Mouse (Mus musculus) liver, embryonic 14.5 days (tissue): ENCODE data around the gene Zkscan2.

Experiments used
- CTCF ChIP-seq: IDR thresholded peaks from 2 replicates; pipeline ENCODE4 v1.5.1; 2016; ENCODE audit warnings: antibody characterized with exemption, low read depth, control low read depth
- EP300 ChIP-seq: IDR thresholded peaks from 2 replicates; pipeline ENCODE4 v1.6.1; 2016; ENCODE audit warnings: antibody characterized with exemption, low read depth

- no peak for TF ChIP-seq CTCF
- TF ChIP-seq EP300 = no peak
These were observed 25.5 kb upstream of the Zkscan2 start for GRCm38 (mm10) chr7:123525761-123526160.
